Mouse (Mus musculus) spleen, postnatal 14 days (tissue): ENCODE results near the gene Gm14744.
"Not testable (repeated sequence)": the region's sequence is repeated elsewhere in the genome, so short reads cannot be mapped to it uniquely, and the experiment has no call there.

Source experiments
- DNase-seq, 2 experiments: peaks; one replicate each; pipeline ENCODE4 v3.0.0; 2021 to 2022; ENCODE audit warnings: low spot score in 2 of 2

The Gm14744 gene

DNA sequence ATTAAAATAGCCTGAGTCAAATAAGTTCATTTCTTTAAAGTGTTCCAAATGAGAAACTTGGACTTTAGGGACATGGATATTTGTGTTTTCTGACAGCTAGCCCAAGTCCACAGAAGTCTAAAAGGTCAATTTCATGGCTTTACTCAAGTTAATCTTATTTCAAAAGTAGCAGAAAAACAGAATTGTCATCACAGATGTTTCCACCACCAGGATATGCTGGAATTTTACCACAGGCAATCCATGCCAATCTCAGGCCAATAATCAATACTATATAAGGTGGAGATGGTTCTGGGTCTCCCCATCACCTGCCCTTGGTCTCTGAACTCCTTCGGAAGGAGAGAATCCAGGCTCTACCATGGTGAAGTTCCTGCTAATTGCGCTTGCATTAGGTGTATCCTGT is at the start of gene Gm14744:
Gm14744 (plus strand) TSS at position 301 of the 400 bp plus-strand sequence.
- DNase-seq, result not testable (repeated sequence)

DNA sequence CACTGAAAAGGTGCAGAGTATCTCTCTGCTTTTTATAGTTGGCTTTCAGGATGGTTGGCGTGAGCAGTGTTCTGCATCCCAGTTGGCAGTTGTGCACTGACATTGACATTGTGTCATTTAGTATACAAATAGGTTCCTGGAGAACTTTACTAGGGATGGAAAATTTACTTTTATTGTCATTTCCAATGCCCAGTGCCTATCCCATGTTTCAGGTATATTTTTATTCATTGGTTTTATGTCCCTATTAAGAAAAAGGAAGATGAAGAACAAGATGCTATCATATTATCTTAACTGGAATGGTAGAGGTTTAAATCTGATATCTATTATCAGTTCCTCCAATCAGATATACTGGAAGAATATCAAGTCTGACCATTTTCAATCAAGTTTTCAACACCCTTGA is 11.0 kb upstream of the Gm14744 start, which contains the start of gene Pbsn:
Pbsn (minus strand) TSS at position 101 of the 400 bp plus-strand sequence.
- DNase-seq, result no peak

- DNase-seq, result not testable (repeated sequence)
Observed at GRCm38 (mm10) chrX:77880033-77880432, 15.5 kb downstream of the Gm14744 start.
